Mouse (Mus musculus) adrenal gland, postnatal 25 days (tissue): ENCODE results near the gene Metap1. TPM values are rescaled to one million over a fixed set of nuclear protein-coding genes. Genes with fewer than 3 reads are reported as not detected.
A peak's percentile ranks its signal among the peaks of the same experiment; 100 is the strongest.

Experiments
- DNase-seq: peaks from one replicate; pipeline ENCODE4 v3.0.0; 2021; ENCODE audit warnings: mixed read lengths
- microRNA-seq, 2 experiments: library from miRNA; unstranded; fragments of <30 nt; microRNA quantifications; one replicate each; pipeline ENCODE4 v1.2.0; 2021
- total RNA-seq: library from RNA; stranded (reverse); gene quantifications from 2 replicates; pipeline ENCODE4 v1.2.3, GENCODE M21; 2021

Gene Metap1
- total RNA-seq, 1 experiment from 2014 or later = 61.0 TPM

- no peak for DNase-seq
Measured at GRCm38 (mm10) chr3:138448077-138448860, 41.0 kb downstream of the Metap1 start.

GRCm38 (mm10) chr3:138443465-138443771, 45.9 kb downstream of the Metap1 start:
- no peak for DNase-seq

GRCm38 (mm10) chr3:138442612-138443464, 46.5 kb downstream of the Metap1 start, which contains the start of gene Adh5:
Gene Adh5, plus strand, starts transcription at chr3:138443093.
- DNase-seq = peak; percentile 92

GRCm38 (mm10) chr3:138442203-138442602, 47.1 kb downstream of the Metap1 start:
- no peak for DNase-seq

GRCm38 (mm10) chr3:138438716-138439115, 50.6 kb downstream of the Metap1 start:
- DNase-seq = no peak

GRCm38 (mm10) chr3:138431835-138432234, 57.5 kb downstream of the Metap1 start:
- no peak for DNase-seq

- DNase-seq = no peak
Measured at GRCm38 (mm10) chr3:138430360-138430976, 58.8 kb downstream of the Metap1 start.

GRCm38 (mm10) chr3:138424247-138424646, 65.1 kb downstream of the Metap1 start:
- DNase-seq = no peak

GRCm38 (mm10) chr3:138423664-138424063, 65.7 kb downstream of the Metap1 start:
- no peak for DNase-seq

- DNase-seq = no peak
Measured at GRCm38 (mm10) chr3:138420385-138420784, 68.9 kb downstream of the Metap1 start.

GRCm38 (mm10) chr3:138419369-138419768, 69.9 kb downstream of the Metap1 start:
- DNase-seq = no peak

GRCm38 (mm10) chr3:138415121-138415690, 74.1 kb downstream of the Metap1 start, which contains the start of gene Adh4:
Gene Adh4, plus strand, starts transcription at chr3:138415466.
- DNase-seq = no peak

GRCm38 (mm10) chr3:138410211-138410610, 79.1 kb downstream of the Metap1 start:
- DNase-seq = no peak

- no peak for DNase-seq
Measured at GRCm38 (mm10) chr3:138409585-138409984, 79.7 kb downstream of the Metap1 start.

Small RNA genes lying within 50 kb of the gene (microRNA-seq; reads per million reads assigned to microRNA genes)
- 0.69 to 1.1 reads per million in 2 experiments for gene Mir1956

Other genes starting within 250 kb of the Metap1 start
- 7,275 and 7,287 TPM in 2 replicates for gene Adh1, start 228.5 kb downstream of the Metap1 start, total RNA-seq
- gene Adh6a, start 176.2 kb downstream of the Metap1 start, total RNA-seq = not detected in 2 replicates
- gene Adh6b, start 147.7 kb downstream of the Metap1 start, total RNA-seq = not detected in 2 replicates
- gene Adh4, start 74.0 kb downstream of the Metap1 start, total RNA-seq = 0.43 and 1.7 TPM in 2 replicates
- gene Adh5, start 46.4 kb downstream of the Metap1 start, total RNA-seq = 164 and 196 TPM in 2 replicates
- 168 and 178 TPM in 2 replicates for gene Eif4e, start 36.7 kb upstream of the Metap1 start, total RNA-seq